Mouse (Mus musculus): ENCODE results near the gene Arfgap3. TPM values are rescaled to one million over a fixed set of nuclear protein-coding genes. Genes with fewer than 3 reads are reported as not detected.

Arfgap3 gene
- polyA plus RNA-seq, 1 experiment from 2014 or later: 44.2 TPM

GRCm38 (mm10) chr15:83299916-83300582 lies 50.0 kb downstream of the Arfgap3 start:
- ATAC-seq (ENCODE audit: low FRiP score): no peak
- Histone ChIP-seq H3K27ac (no peak overlapping the region), H3K4me3 (no peak overlapping the region), H3K27me3 (no peaks in the 10 kb centered on the region), H3K9ac (no peak overlapping the region), H3K4me1 (peaks cover 5% of the 10 kb centered on the region), H3K36me3 (peaks cover 36% of the 10 kb centered on the region), H3K9me3 (replicated peaks) (no peaks in the 10 kb centered on the region), H3K4me2 (replicated peaks) (no peak overlapping the region)
- WGBS: 55% methylated on average over 10 of the region's 10 CpGs

- 92% methylated on average over 7 of the region's 7 CpGs for WGBS
- H3K9me3 ChIP-seq (replicated peaks): no peaks in the 10 kb centered on the region
- H3K9ac ChIP-seq: no peak overlapping the region
- peaks cover 5% of the 10 kb centered on the region for H3K4me1 ChIP-seq
- no peak overlapping the region for H3K4me2 ChIP-seq (replicated peaks)
- H3K27me3 ChIP-seq: no peaks in the 10 kb centered on the region
- H3K4me3 ChIP-seq: no peak overlapping the region
- ATAC-seq (ENCODE audit: low FRiP score): no peak
- peaks cover 36% of the 10 kb centered on the region for H3K36me3 ChIP-seq
- no peak overlapping the region for H3K27ac ChIP-seq
Measured at GRCm38 (mm10) chr15:83299450-83299849, 50.6 kb downstream of the Arfgap3 start.

GRCm38 (mm10) chr15:83298810-83299209 lies 51.2 kb downstream of the Arfgap3 start:
- Histone ChIP-seq H3K9me3 (replicated peaks) (no peaks in the 10 kb centered on the region), H3K27me3 (no peaks in the 10 kb centered on the region), H3K4me1 (peaks cover 5% of the 10 kb centered on the region), H3K4me3 (no peak overlapping the region), H3K36me3 (peaks cover 36% of the 10 kb centered on the region), H3K27ac (no peak overlapping the region), H3K9ac (no peak overlapping the region), H3K4me2 (replicated peaks) (no peak overlapping the region)
- WGBS: 79% methylated on average over 2 of the region's 2 CpGs
- no peak for ATAC-seq (ENCODE audit: low FRiP score)

GRCm38 (mm10) chr15:83298313-83298712 lies 51.7 kb downstream of the Arfgap3 start:
- ATAC-seq (ENCODE audit: low FRiP score): no peak
- H3K27me3 ChIP-seq: no peaks in the 10 kb centered on the region
- H3K9me3 ChIP-seq (replicated peaks): no peaks in the 10 kb centered on the region
- WGBS: 80% methylated on average over 8 of the region's 8 CpGs
- no peak overlapping the region for H3K4me2 ChIP-seq (replicated peaks)
- no peak overlapping the region for H3K9ac ChIP-seq
- H3K4me3 ChIP-seq: no peak overlapping the region
- no peak overlapping the region for H3K27ac ChIP-seq
- peaks cover 32% of the 10 kb centered on the region for H3K36me3 ChIP-seq
- peaks cover 5% of the 10 kb centered on the region for H3K4me1 ChIP-seq

GRCm38 (mm10) chr15:83296771-83297311 lies 53.2 kb downstream of the Arfgap3 start:
- ATAC-seq (ENCODE audit: low FRiP score): no peak
- WGBS: 48% methylated on average over 6 of the region's 8 CpGs
- Histone ChIP-seq H3K27ac (no peak overlapping the region), H3K9ac (no peak overlapping the region), H3K4me3 (no peak overlapping the region), H3K4me1 (peaks cover 5% of the 10 kb centered on the region), H3K4me2 (replicated peaks) (no peak overlapping the region), H3K27me3 (no peaks in the 10 kb centered on the region), H3K36me3 (peaks cover 20% of the 10 kb centered on the region), H3K9me3 (replicated peaks) (no peaks in the 10 kb centered on the region)

GRCm38 (mm10) chr15:83296050-83296449 lies 54.0 kb downstream of the Arfgap3 start:
- H3K9ac ChIP-seq: no peak overlapping the region
- H3K9me3 ChIP-seq (replicated peaks): no peaks in the 10 kb centered on the region
- H3K4me1 ChIP-seq: peaks cover 5% of the 10 kb centered on the region
- 88% methylated on average over 4 of the region's 4 CpGs for WGBS
- H3K27ac ChIP-seq: no peak overlapping the region
- no peaks in the 10 kb centered on the region for H3K27me3 ChIP-seq
- ATAC-seq (ENCODE audit: low FRiP score): no peak
- H3K36me3 ChIP-seq: peaks cover 20% of the 10 kb centered on the region
- H3K4me3 ChIP-seq: no peak overlapping the region
- H3K4me2 ChIP-seq (replicated peaks): no peak overlapping the region

GRCm38 (mm10) chr15:83294954-83295353 lies 55.1 kb downstream of the Arfgap3 start:
- no peaks in the 10 kb centered on the region for H3K27me3 ChIP-seq
- no peak for ATAC-seq (ENCODE audit: low FRiP score)
- peaks cover 5% of the 10 kb centered on the region for H3K4me1 ChIP-seq
- no peak overlapping the region for H3K9ac ChIP-seq
- peaks cover 13% of the 10 kb centered on the region for H3K36me3 ChIP-seq
- no peaks in the 10 kb centered on the region for H3K9me3 ChIP-seq (replicated peaks)
- no peak overlapping the region for H3K27ac ChIP-seq
- H3K4me2 ChIP-seq (replicated peaks): no peak overlapping the region
- 85% methylated on average over 3 of the region's 3 CpGs for WGBS
- H3K4me3 ChIP-seq: no peak overlapping the region

GRCm38 (mm10) chr15:83293706-83294645 lies 56.1 kb downstream of the Arfgap3 start:
- no peak for ATAC-seq (ENCODE audit: low FRiP score)
- no peak overlapping the region for H3K4me2 ChIP-seq (replicated peaks)
- H3K4me3 ChIP-seq: no peak overlapping the region

GRCm38 (mm10) chr15:83293144-83293543 lies 56.9 kb downstream of the Arfgap3 start:
- Histone ChIP-seq H3K4me1 (peaks cover 5% of the 10 kb centered on the region), H3K27ac (no peak overlapping the region), H3K4me3 (no peak overlapping the region), H3K4me2 (replicated peaks) (no peak overlapping the region), H3K9me3 (replicated peaks) (no peaks in the 10 kb centered on the region), H3K27me3 (no peaks in the 10 kb centered on the region), H3K9ac (no peak overlapping the region), H3K36me3 (0 out of 2 replicates have a peak, but pooled peaks cover 4% of the 10 kb centered on the region)
- WGBS: 76% methylated on average over 6 of the region's 6 CpGs
- ATAC-seq (ENCODE audit: low FRiP score): no peak

More at GRCm38 (mm10) chr15:83293706-83294645, 56.1 kb downstream of the Arfgap3 start:
- no peak overlapping the region for H3K9ac ChIP-seq
- peaks cover 5% of the 10 kb centered on the region for H3K4me1 ChIP-seq
- no peaks in the 10 kb centered on the region for H3K27me3 ChIP-seq
- H3K36me3 ChIP-seq: 0 out of 2 replicates have a peak, but pooled peaks cover 6% of the 10 kb centered on the region
- H3K9me3 ChIP-seq (replicated peaks): no peaks in the 10 kb centered on the region
- no peak overlapping the region for H3K27ac ChIP-seq
- WGBS: 90% methylated on average over 8 of the region's 8 CpGs

- no peaks in the 10 kb centered on the region for H3K36me3 ChIP-seq
- 82% methylated on average over 13 of the region's 13 CpGs for WGBS
- H3K4me2 ChIP-seq (replicated peaks): no peak overlapping the region
- no peaks in the 10 kb centered on the region for H3K27me3 ChIP-seq
- ATAC-seq (ENCODE audit: low FRiP score): no peak
- no peaks in the 10 kb centered on the region for H3K9me3 ChIP-seq (replicated peaks)
- H3K27ac ChIP-seq: no peak overlapping the region
- no peak overlapping the region for H3K4me3 ChIP-seq
- no peak overlapping the region for H3K9ac ChIP-seq
- peaks cover 5% of the 10 kb centered on the region for H3K4me1 ChIP-seq
Measured at GRCm38 (mm10) chr15:83292261-83293056, 57.6 kb downstream of the Arfgap3 start.

GRCm38 (mm10) chr15:83290899-83291298 lies 59.1 kb downstream of the Arfgap3 start:
- no peak overlapping the region for H3K4me3 ChIP-seq
- ATAC-seq (ENCODE audit: low FRiP score): no peak
- 69% methylated on average over 2 of the region's 2 CpGs for WGBS

More at GRCm38 (mm10) chr15:83290899-83291298, 59.1 kb downstream of the Arfgap3 start:
- Histone ChIP-seq H3K36me3 (no peaks in the 10 kb centered on the region), H3K27ac (no peak overlapping the region), H3K27me3 (no peaks in the 10 kb centered on the region), H3K9me3 (replicated peaks) (0 out of 2 replicates have a peak, but pooled peaks cover 4% of the 10 kb centered on the region), H3K4me2 (replicated peaks) (no peak overlapping the region), H3K4me1 (no peaks in the 10 kb centered on the region), H3K9ac (no peak overlapping the region)
